Mouse (Mus musculus): Measurements from ENCODE around the gene Mia2. TPM values are rescaled to one million over a fixed set of nuclear protein-coding genes. Genes with fewer than 3 reads are reported as not detected.

Mia2 gene
- total and polyA plus RNA-seq, 3 experiments, result 103 to 175 TPM; not detected in 1

DNA sequence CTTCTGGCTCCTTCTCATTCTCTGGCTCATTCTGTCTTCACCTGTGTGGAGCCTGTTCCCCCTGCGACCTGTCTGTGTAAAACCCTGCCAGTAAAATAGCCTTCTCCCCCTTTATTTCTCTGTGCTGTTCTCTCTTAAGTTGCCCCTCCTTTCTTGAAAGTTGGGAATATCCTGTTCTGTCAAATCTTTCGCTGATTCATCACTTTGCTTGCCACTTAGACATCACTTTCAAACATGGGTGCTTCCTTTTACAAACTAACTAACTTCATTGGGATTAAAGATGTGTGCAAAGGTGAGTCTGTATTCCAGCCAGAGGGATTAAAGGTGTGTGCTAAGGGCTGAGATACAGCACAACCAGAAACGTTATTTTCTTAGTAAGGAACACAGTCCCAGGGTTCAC, 98.0 kb downstream of the Mia2 start:
- peaks cover 15 to 20% of the 10 kb centered on the region in 2 experiments for H3K36me3 ChIP-seq (ENCODE audit: control insufficient read depth in 1 of 2, insufficient read depth in 2 of 2, low read length in 2 of 2)
- DNase-seq (ENCODE audit: low read depth, low spot score), result no peak
- peak overlapping the region; percentile 13; the same call in 1 of the 2 replicates for H3K27ac ChIP-seq (ENCODE audit: control insufficient read depth, low read depth, low read length)
- H3K4me1 ChIP-seq (ENCODE audit: control insufficient read depth in 1 of 2, insufficient read depth in 2 of 2, low read length in 2 of 2), result peaks cover 11 to 13% of the 10 kb centered on the region in 2 experiments
- H3K9ac ChIP-seq (ENCODE audit: control insufficient read depth, low read depth, low read length, poor library complexity, severe bottlenecking), result no peak overlapping the region
- H3K27me3 ChIP-seq (ENCODE audit: control insufficient read depth in 1 of 2, insufficient read depth in 2 of 2, low read length in 2 of 2), result no peaks in the 10 kb centered on the region
- TF ChIP-seq SIN3A (IDR thresholded peaks at IDR 0.05; ENCODE audit: low read length), result 0 out of 2 replicates have a peak, but pooled peaks have one; percentile 26
- no peak for TF ChIP-seq USF1 (IDR thresholded peaks at IDR 0.05; ENCODE audit: low read depth, low read length)
- 0 out of 2 replicates have a peak, but pooled peaks have one; percentile 20 for TF ChIP-seq MAZ (IDR thresholded peaks at IDR 0.05; ENCODE audit: low read depth, low read length)
- no peak for TF ChIP-seq CHD2 (IDR thresholded peaks at IDR 0.05; ENCODE audit: low read length)
- no peak for TF ChIP-seq RAD21 (IDR thresholded peaks at IDR 0.05; ENCODE audit: low read depth, low read length)
- TF ChIP-seq ETS1 (IDR thresholded peaks at IDR 0.05; ENCODE audit: low read depth, low read length), result 0 out of 2 replicates have a peak, but pooled peaks have one; percentile 12
- TF ChIP-seq MAFK (IDR thresholded peaks at IDR 0.05; ENCODE audit: borderline replicate concordance, low read depth, low read length), result peak; percentile 81
- H3K9me3 ChIP-seq (replicated peaks; ENCODE audit: insufficient read depth, low read length), result no peaks in the 10 kb centered on the region
- no peak overlapping the region for H3K4me3 ChIP-seq (ENCODE audit: control insufficient read depth in 1 of 2, insufficient read depth in 1 of 2, low read depth in 2 of 2, low read length in 2 of 2)
- H3K79me2 ChIP-seq (ENCODE audit: control insufficient read depth, insufficient read depth, low read length, poor library complexity), result no peaks in the 10 kb centered on the region

- Histone ChIP-seq H3K79me2 (ENCODE audit: control insufficient read depth, insufficient read depth, low read length, poor library complexity) (no peaks in the 10 kb centered on the region), H3K9me3 (replicated peaks; ENCODE audit: insufficient read depth, low read length) (no peaks in the 10 kb centered on the region), H3K4me1 (ENCODE audit: control insufficient read depth in 1 of 2, insufficient read depth in 2 of 2, low read length in 2 of 2) (peaks cover 11 to 13% of the 10 kb centered on the region in 2 experiments), H3K27me3 (ENCODE audit: control insufficient read depth in 1 of 2, insufficient read depth in 2 of 2, low read length in 2 of 2) (no peaks in the 10 kb centered on the region), H3K36me3 (ENCODE audit: control insufficient read depth in 1 of 2, insufficient read depth in 2 of 2, low read length in 2 of 2) (peaks cover 8 to 25% of the 10 kb centered on the region in 2 experiments), H3K9ac (ENCODE audit: control insufficient read depth, low read depth, low read length, poor library complexity, severe bottlenecking) (peak overlapping the region; percentile 46), H3K27ac (ENCODE audit: control insufficient read depth, low read depth, low read length) (peak overlapping the region; percentile 90), H3K4me3 (ENCODE audit: control insufficient read depth in 1 of 2, insufficient read depth in 1 of 2, low read depth in 2 of 2, low read length in 2 of 2) (no peak overlapping the region)
- TF ChIP-seq MEF2A (IDR thresholded peaks at IDR 0.05; ENCODE audit: extremely low read depth, insufficient replicate concordance, low read depth, low read length, poor library complexity, severe bottlenecking) (peak; percentile 71; the same call in 1 of the 2 replicates), TAL1 (IDR thresholded peaks at IDR 0.05; ENCODE audit: low read length) (peak; percentile 68), RCOR1 (IDR thresholded peaks at IDR 0.05; ENCODE audit: low read depth, low read length) (0 out of 2 replicates have a peak, but pooled peaks have one; percentile 36), E2F4 (IDR thresholded peaks at IDR 0.05; ENCODE audit: borderline replicate concordance, low read depth, low read length) (no peak), ZNF384 (IDR thresholded peaks at IDR 0.05; ENCODE audit: low read depth, low read length) (peak; percentile 85), NRF1 (IDR thresholded peaks at IDR 0.05; ENCODE audit: insufficient read depth, low read depth, low read length, poor library complexity, severe bottlenecking) (no peak), ELF1 (IDR thresholded peaks at IDR 0.05; ENCODE audit: low read depth, low read length) (0 out of 2 replicates have a peak, but pooled peaks have one; percentile 29), ETS1 (IDR thresholded peaks at IDR 0.05; ENCODE audit: low read depth, low read length) (peak; percentile 90), GATA1 (IDR thresholded peaks at IDR 0.05; ENCODE audit: low read depth, low read length) (peak; percentile 96), POLR2AphosphoS2 (IDR thresholded peaks at IDR 0.05; ENCODE audit: low read length) (peak; percentile 31; the same call in 1 of the 2 replicates), MYB (IDR thresholded peaks at IDR 0.05; ENCODE audit: low read depth, low read length) (peak; percentile 88), EP300 (IDR thresholded peaks at IDR 0.05; ENCODE audit: low read depth in 1 of 2, low read length in 2 of 2) (peak; percentile 89 to 94), TBP (IDR thresholded peaks at IDR 0.05; ENCODE audit: low read depth, low read length) (no peak), SIN3A (IDR thresholded peaks at IDR 0.05; ENCODE audit: low read length) (peak; percentile 68; the same call in 1 of the 2 replicates), MYC (IDR thresholded peaks at IDR 0.05; ENCODE audit: low read depth, low read length) (peak; percentile 48; the same call in 1 of the 2 replicates), TCF12 (IDR thresholded peaks at IDR 0.05; ENCODE audit: low read depth, low read length) (peak; percentile 94)
- peak; percentile 88 for DNase-seq (ENCODE audit: low read depth, low spot score)
Observed at GRCm38 (mm10) chr12:59194341-59195003, 98.9 kb downstream of the Mia2 start.
